Mouse (Mus musculus): Measurements from ENCODE around the gene Nos1ap.

Gene Nos1ap

DNA sequence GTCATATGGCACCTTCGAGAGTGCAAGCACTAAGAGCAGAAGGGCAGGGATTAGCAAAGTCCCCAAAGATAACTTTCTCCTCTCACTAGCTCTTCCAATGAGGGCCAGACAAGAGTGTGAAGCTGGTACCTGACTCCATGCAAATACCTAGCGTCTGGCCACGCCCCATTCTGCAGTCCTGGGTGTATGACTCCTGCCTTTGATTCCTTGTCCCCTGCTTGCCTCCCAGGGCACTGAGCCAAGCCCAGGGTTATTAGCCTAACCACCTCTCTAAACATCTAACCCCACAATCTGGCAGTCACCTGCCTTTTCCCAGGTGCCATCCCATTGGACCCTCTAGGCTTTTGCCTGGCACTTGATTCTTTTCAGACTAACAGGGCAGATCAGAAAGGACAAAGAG, 208.2 kb downstream of the Nos1ap start:
- intact Hi-C loops (cut with DNase I) = no loop called here

DNA sequence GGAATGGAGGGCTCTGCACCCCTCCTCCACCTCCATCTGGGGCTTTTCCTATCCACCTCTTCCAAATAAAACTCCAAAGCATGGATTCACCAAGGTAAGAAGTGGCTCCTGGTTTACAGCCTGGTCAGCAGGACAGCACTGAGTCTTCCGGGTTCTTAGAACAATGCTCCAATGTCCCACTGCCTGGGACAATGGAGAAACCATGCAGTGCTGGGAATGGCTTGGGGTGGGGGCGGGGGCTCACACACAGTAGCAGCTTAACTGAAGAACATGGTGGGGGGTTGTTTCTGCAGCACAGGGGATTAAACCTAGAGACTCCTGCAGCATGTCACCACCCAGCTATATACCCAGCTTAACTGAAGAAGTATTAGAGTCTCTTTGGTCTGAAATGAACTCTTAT, 209.2 kb downstream of the Nos1ap start:
- intact Hi-C loops (cut with DNase I) = no loop called here

GRCm38 (mm10) chr1:170375721-170376120, 213.9 kb downstream of the Nos1ap start:
- intact Hi-C loops (cut with DNase I) = no loop called here

DNA sequence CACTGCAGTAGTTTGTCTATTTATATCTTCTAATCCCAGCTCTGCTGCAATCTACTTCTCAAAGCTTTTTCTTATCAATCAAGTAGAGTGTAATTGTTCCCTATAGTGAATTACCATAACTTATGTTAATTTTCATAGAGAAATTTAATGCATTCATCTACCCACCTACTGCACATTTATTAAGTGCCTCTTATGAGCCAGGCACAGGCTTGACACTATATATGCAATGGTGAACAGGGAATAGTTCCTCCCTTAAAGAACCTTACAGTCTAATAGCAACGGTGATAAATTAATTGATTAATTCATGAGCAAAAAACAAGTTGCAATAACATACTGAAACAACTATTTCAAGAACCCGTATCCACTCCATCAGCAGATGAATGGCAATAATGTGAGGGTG, 215.9 kb downstream of the Nos1ap start:
- intact Hi-C loops (cut with DNase I) = no loop called here

DNA sequence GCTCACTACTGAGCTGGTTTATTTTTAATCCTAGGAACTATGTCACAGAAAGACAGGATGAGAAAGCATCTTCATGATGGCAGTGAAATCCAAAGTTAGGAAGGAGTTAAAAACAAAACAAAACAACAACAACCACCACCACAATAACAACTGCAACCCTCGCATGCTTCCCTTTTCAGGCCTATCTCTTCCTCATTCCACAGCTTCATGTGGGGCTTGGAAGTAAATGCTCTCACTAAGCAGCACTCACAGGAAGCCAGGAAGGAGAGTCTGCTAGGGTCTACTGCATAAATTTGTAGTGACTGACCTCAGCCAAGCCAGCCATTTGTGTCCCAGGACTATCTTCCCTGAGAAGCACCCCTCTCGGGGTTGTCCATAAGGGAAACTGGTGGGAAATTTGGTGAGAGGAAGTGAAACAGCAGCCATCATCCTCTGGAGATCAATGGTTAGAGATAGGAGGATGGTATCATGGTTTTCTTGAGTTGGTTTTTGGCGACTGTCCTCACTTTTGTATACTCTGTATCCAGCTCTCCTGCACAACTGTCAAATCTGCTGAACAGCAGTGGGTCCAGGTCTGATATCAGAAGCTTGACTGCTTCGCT, 218.4 kb downstream of the Nos1ap start:
- intact Hi-C loops (cut with DNase I) = no loop called here

- intact Hi-C loops (cut with DNase I) = no loop called here
Measured at GRCm38 (mm10) chr1:170368864-170369263, 220.8 kb downstream of the Nos1ap start.

- intact Hi-C loops (cut with DNase I) = no loop called here
Measured at GRCm38 (mm10) chr1:170366981-170367700, 222.5 kb downstream of the Nos1ap start.

DNA sequence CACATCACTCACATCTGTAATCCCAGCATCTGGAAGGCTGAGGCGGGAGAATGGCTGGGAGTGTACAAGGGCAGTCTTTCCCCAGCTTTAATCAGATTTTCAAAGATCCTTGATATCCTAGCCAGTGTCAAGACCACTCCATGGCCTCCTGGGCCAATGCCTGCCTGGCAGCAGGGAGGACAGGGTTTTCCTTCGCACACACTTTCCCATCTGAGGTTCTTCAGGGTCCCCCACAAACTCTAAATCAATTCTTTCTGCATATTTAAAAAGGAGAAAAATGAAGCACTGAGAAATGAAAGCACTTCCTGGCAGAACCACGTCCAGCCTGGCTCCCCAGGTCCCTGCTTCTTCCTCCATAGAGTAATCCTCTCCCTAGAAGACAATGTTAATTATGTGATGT, 225.9 kb downstream of the Nos1ap start:
- intact Hi-C loops (cut with DNase I) = no loop called here

GRCm38 (mm10) chr1:170360183-170360915, 229.3 kb downstream of the Nos1ap start:
- intact Hi-C loops (cut with DNase I) = no loop called here

GRCm38 (mm10) chr1:170353335-170353734, 236.3 kb downstream of the Nos1ap start:
- intact Hi-C loops (cut with DNase I) = no loop called here

DNA sequence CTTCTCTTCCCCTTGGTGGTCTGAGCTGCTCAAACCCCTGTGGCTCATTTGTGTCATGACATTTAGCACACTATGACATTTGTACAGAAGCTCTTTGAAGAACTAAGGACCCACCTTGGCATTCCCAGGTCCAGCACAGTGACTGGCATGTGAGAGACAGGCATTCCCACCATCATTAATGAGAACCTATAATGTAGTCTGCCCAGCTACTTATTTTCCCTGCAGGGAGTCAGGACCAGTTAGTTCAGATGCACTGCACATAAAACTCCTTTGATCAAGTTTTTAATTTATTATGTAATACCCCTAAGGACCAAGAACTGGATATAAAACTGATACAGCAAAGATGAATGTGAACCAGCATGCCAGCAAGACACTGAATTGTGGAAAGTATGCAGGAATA, 238.6 kb downstream of the Nos1ap start:
- intact Hi-C loops (cut with DNase I) = no loop called here

DNA sequence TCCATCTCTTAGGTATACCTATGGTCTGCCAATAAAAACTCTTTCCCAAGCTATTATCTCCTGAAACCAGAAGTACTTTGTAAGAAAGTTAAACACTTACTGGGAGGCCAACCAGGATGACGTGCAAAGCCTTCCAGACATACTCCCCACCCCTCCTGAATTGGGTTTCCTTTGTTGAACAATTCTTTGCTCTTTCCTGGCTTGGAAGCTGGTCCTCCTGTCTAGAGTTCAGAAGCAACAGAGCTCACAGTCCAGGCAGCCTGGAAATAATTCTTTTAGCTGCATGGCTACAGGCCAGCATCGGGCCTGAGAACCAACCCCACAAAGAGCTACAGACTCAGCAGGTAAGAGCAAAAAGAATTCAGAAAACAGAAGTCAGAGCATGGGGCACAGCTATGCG, 243.4 kb downstream of the Nos1ap start:
- intact Hi-C loops (cut with DNase I) = no loop called here

DNA sequence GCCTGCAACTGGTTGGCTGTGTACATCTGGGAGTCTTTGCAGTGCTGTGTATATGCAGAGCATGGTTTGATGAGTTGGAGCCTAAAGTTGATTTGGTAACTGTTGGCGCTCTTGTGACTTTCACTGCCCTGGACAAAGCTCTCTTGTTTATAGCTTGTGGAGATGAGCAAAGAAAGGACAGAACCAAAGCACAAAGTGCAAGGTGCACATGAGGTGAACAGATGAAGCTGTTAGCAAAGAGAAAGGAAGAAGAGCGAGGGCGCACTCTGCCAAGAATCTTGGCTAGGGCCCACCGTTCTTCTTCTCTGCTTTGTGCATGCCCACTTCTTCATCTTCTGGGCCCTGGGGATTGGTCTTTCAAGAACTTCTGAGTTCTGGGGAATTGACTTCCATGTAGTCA, 245.8 kb downstream of the Nos1ap start:
- intact Hi-C loops (cut with DNase I) = no loop called here

DNA sequence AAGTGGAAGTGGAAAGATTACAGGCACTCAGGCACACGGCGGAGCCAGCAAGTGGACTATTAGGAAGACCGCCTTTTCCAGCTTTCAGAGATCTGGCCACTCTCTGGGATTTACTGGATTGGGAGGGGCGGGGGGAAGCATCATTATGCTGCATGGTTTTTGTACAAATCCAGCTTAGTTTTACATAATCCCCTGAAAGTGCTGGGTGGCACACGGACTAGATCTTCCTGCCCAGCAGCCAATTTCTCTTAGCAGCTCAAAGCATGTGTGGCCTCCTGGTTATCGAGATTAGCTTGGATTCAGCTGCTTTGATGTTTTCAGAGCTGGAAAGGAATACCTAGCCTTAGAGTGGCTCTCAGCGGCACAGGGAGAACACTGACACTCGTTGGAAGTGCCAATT, 246.6 kb downstream of the Nos1ap start:
- intact Hi-C loops (cut with DNase I) = no loop called here

DNA sequence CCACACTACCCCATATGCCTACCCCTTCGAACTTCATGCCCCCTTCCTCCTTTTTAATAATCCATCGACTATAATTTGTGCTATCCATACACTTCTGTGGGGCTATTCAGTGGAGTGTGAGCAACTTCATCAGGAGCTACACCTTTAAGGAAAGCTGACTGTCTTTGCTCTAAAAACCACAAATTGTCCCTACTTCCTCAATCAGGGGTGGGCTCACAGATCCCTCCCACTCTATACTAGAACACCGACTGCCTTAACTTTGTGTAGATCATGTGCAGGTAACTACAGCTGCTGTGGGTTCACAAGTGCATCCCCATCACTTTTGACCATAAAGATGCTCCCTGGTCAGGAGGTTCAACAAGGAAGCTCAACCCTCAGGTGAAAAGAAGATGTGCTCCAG, 249.7 kb downstream of the Nos1ap start:
- intact Hi-C loops (cut with DNase I) = no loop called here

DNA sequence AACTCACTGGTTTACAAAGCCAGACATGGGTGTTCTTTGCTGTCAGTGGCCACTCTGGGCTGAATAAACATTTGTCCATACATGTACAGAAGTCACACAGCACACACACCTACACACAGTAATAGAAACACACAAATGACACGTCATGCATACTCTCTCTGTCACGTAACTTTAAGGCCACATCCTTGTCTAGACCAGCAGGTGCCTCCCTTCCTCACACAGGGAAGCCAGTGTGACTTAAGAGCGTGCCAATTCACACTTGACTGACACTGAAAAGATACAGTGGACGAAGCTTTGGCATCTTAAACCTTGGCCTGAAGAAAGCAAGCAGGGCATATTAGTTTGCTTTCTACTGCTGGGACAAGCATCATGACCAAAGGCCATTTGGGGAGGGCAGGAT, 256.9 kb downstream of the Nos1ap start:
- intact Hi-C loops (cut with DNase I) = no loop called here

DNA sequence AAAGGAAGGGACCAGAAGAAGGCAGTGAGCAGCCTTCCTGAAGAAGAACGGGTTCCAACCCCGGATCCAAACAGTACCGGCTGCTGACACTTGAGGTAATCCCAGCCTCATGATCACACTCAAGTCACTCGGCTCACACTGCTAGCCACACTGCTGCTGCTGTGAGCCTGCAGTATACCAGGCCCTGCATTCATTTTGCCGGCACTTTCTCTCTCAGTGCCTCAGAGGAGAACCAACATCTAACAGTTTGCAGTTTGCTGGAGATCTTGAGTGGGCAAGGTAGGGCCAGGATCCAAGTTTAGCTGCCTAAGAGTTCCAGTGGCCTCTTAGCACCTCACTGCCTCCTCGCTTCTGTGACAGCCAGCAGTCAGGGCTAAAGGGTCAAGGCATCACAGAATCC, 257.7 kb downstream of the Nos1ap start:
- intact Hi-C loops (cut with DNase I) = no loop called here

DNA sequence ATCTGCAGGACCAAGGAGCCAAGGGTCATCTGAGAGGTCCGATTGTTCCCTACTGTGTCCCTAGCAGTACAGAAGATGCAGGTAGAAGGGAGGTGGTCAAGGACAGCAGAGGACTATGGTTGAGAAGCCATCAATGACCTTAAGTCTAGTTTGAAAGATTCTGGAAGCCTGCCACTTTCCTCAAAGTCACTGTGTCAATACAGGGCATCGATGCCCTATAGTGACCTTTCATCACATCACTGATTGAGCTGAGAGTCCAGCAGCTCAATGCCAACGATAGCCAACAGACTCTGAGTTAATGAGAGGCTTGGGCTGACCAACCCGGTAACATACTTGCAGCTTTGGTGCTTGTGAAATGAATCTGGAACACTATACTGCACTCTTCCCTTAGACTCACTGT, 264.4 kb downstream of the Nos1ap start:
- intact Hi-C loops (cut with DNase I) = no loop called here

GRCm38 (mm10) chr1:170324312-170324711, 265.3 kb downstream of the Nos1ap start:
- intact Hi-C loops (cut with DNase I) = no loop called here

- intact Hi-C loops (cut with DNase I) = no loop called here
Measured at GRCm38 (mm10) chr1:170323001-170323400, 266.7 kb downstream of the Nos1ap start.

DNA sequence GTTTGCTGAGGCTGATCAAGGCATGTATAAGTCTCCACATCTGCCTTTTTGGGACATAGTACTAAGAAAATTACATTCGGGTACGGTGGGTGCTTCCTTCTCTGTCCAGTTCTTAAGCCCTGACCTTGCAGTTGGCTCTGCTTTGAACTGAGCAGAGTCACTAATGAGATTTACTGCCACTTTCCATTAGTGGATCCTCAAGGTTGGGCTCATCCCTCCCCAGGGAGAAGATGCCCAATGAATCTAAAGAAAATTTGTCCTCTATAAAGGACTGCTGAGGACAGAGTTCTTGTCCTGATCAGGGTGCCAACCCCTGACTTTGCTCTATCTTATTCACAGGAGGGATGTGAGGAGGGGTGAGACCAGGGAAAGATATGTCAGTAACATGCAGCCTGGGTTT, 267.6 kb downstream of the Nos1ap start:
- intact Hi-C loops (cut with DNase I) = no loop called here

DNA sequence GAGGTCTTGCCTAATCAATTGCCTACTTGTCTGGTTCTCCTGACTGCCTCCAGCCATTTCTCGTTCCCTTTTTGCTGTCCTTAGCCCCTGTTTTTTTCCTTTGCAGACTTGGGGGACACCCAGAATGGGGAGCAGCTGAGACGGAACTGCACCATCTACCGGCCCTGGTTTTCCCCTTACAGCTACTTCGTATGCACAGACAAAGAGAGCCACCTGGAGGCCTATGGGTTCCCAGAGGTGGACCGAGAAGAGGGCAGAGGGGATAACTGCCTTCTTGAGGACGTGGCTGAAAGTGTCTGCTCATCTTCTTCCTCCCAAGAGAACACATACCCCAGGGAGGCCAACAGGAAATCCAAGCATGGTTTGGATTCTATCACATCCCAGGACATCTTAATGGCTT, 278.2 kb downstream of the Nos1ap start:
- intact Hi-C loops (cut with DNase I) = no loop called here

- intact Hi-C loops (cut with DNase I) = loop anchor here (5.0 kb wide), 1 partner anchor 299 kb away; no protein-coding TSS in a partner anchor
Measured at GRCm38 (mm10) chr1:170308503-170308902, 281.2 kb downstream of the Nos1ap start, which contains the start of gene Spata46. Gene Spata46, plus strand, starts transcription at chr1:170308803.
